Comparison of ENCODE assay signal across 9 mouse cellular contexts in the genomic region with DNA sequence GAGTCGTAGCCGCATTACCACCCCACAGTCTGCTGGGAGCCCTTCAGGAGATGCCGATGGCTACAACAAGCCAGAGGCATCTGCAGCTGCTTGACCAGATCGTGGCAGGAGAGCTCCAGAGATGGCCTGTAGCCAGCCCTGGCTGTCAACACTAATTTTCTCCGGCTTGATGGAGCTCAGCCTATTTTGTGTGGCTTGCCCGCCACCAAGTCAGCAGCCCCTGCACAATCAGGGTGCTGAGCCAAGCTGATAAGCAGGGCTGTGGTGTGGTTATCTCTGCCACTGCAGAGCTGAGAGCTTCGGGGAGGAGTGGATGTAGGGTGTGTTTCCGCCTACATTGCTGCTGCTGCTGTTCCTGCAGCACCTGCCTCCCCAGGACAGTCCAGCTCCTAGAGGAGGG.
DNase-seq lines count a peak whose midpoint lies in the region; ATAC-seq and TF ChIP-seq lines count a peak whose summit lies in the region.
"Had no signal": no experiment of that assay in that cellular context is flagged by ENCODE, and none has a peak within 500 bp of the region (broad histone marks: within the 10 kb centered on the region; RNA-seq: fewer than 3 reads in every experiment).

No protein-coding gene starts in this region.

- H3K9me3 ChIP-seq in heart, embryonic 15.5 days (replicated peaks) = no peaks in the 10 kb centered on the region
- H3K9me3 ChIP-seq in midbrain, postnatal 0 days (ENCODE audit: low read length) = no peaks in the 10 kb centered on the region
- H3K9me3 ChIP-seq in forebrain, embryonic 13.5 days (replicated peaks) = no peaks in the 10 kb centered on the region
- H3K9me3 ChIP-seq: limb, embryonic 13.5 days had no signal

- WGBS in heart, embryonic 15.5 days = 9% methylated on average over 8 of the region's 8 CpGs
- 69% methylated on average over 8 of the region's 8 CpGs for WGBS in midbrain, postnatal 0 days
- 77% methylated on average over 8 of the region's 8 CpGs for whole genome bisulfite sequencing in forebrain, embryonic 13.5 days

- peak overlapping the region; percentile 47 for H3K4me2 ChIP-seq in heart, embryonic 15.5 days
- H3K4me2 ChIP-seq in midbrain, postnatal 0 days (ENCODE audit: low read depth, low read length, poor library complexity, severe bottlenecking) = no peak overlapping the region
- no peak overlapping the region for H3K4me2 ChIP-seq in forebrain, embryonic 13.5 days
- H3K4me2 ChIP-seq: limb, embryonic 13.5 days had no signal

- H3K36me3 ChIP-seq in heart, embryonic 15.5 days = no peaks in the 10 kb centered on the region
- no peaks in the 10 kb centered on the region for H3K36me3 ChIP-seq in midbrain, postnatal 0 days (ENCODE audit: insufficient read depth, low read length)
- no peaks in the 10 kb centered on the region for H3K36me3 ChIP-seq in forebrain, embryonic 13.5 days (ENCODE audit: poor library complexity, severe bottlenecking)
- H3K36me3 ChIP-seq: limb, embryonic 13.5 days had no signal

- ATAC-seq in heart, embryonic 15.5 days (replicated peaks; ENCODE audit: insufficient number of reproducible peaks, insufficient read depth, low FRiP score, low read depth) = peak; percentile 91
- no peak for ATAC-seq in midbrain, postnatal 0 days (ENCODE audit: low FRiP score)
- no peak for ATAC-seq in forebrain, embryonic 13.5 days

- no peak overlapping the region for H3K9ac ChIP-seq in heart, embryonic 15.5 days
- H3K9ac ChIP-seq in midbrain, postnatal 0 days (replicated peaks; ENCODE audit: low read length, poor library complexity, severe bottlenecking) = no peak overlapping the region
- no peak overlapping the region for H3K9ac ChIP-seq in forebrain, embryonic 13.5 days
- H3K9ac ChIP-seq: limb, embryonic 13.5 days had no signal

- no peak for TF ChIP-seq CTCF in midbrain, postnatal 0 days (IDR thresholded peaks at IDR 0.05)

- peaks cover 58% of the 10 kb centered on the region for H3K27me3 ChIP-seq in heart, embryonic 15.5 days
- H3K27me3 ChIP-seq in midbrain, postnatal 0 days (ENCODE audit: insufficient read depth, low read length) = no peaks in the 10 kb centered on the region
- H3K27me3 ChIP-seq in forebrain, embryonic 13.5 days = no peaks in the 10 kb centered on the region
- H3K27me3 ChIP-seq: limb, embryonic 13.5 days had no signal

- no peak overlapping the region for H3K4me3 ChIP-seq in heart, embryonic 15.5 days
- no peak overlapping the region for H3K4me3 ChIP-seq in midbrain, postnatal 0 days (ENCODE audit: low read depth, low read length)
- no peak overlapping the region for H3K4me3 ChIP-seq in forebrain, embryonic 13.5 days
- H3K4me3 ChIP-seq: limb, embryonic 13.5 days had no signal

- peak; percentile 68 for DNase-seq in kidney, postnatal 10 days
- no peak for DNase-seq in kidney, adult 8-10 months
- DNase-seq in c-Kit-positive CD71-positive TER-119-negative erythroid progenitor cells, embryonic 14.5 days (ENCODE audit: low read depth) = peak; percentile 13
- peak; percentile 73 for DNase-seq in midbrain, postnatal 0 days (ENCODE audit: low spot score)
- DNase-seq in gastrocnemius, postnatal 10 days = no peak
- no peak for DNase-seq in urinary bladder, adult 18-20 months (ENCODE audit: low spot score in 2 of 2)

- H3K4me1 ChIP-seq in heart, embryonic 15.5 days (replicated peaks) = peaks cover 31% of the 10 kb centered on the region
- peaks cover 3% of the 10 kb centered on the region; the same call in 1 of the 2 replicates for H3K4me1 ChIP-seq in midbrain, postnatal 0 days (ENCODE audit: insufficient read depth, low read length)
- H3K4me1 ChIP-seq in forebrain, embryonic 13.5 days = peaks cover 10% of the 10 kb centered on the region
- H3K4me1 ChIP-seq: limb, embryonic 13.5 days had no signal

- H3K27ac ChIP-seq in heart, embryonic 15.5 days = peak overlapping the region; percentile 58
- no peak overlapping the region for H3K27ac ChIP-seq in midbrain, postnatal 0 days (ENCODE audit: low read depth, low read length)
- H3K27ac ChIP-seq in forebrain, embryonic 13.5 days = no peak overlapping the region
- H3K27ac ChIP-seq: limb, embryonic 13.5 days had no signal

Comparison
In these comparisons a context has a peak if more than half of its experiments do, and no peak if none do; other contexts are left out.
1. DNase-seq: peak in kidney, postnatal 10 days (single experiment), c-Kit-positive CD71-positive TER-119-negative erythroid progenitor cells, embryonic 14.5 days (single experiment) and midbrain, postnatal 0 days (single experiment); none in kidney, adult 8-10 months (0 of 2), gastrocnemius, postnatal 10 days (single experiment) and urinary bladder, adult 18-20 months (0 of 2).